13 mouse cellular contexts compared by ENCODE assay signal in the genomic region with DNA sequence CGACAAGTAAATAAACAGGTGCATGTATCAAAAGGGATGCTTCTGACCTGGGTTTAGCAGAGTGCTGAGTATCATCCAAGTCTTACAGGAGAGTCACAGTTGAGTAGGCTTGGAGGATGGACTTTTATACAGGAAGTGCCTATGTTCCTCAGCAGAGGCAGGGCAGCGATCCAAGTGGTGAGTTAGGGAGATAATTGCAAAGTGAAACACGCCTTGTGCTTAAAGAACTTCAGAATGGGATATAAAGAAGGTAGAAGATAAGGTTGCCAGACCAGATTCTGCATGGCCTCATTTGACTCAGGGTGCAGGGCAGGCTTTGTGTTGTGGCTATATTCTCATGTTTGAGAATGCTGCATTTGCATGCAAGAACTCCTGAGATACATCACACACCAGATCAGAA.
"Had no signal": no experiment of that assay in that cellular context is flagged by ENCODE, and none has a peak within 500 bp of the region (broad histone marks: within the 10 kb centered on the region; RNA-seq: fewer than 3 reads in every experiment).

No protein-coding gene starts in this region.

- H3K36me3 ChIP-seq: intestine, embryonic 15.5 days; limb, embryonic 12.5 days; liver, embryonic 13.5 days; midbrain, embryonic 10.5 days; neural tube, embryonic 15.5 days had no signal

- H3K4me3 ChIP-seq: intestine, embryonic 15.5 days; limb, embryonic 12.5 days; liver, embryonic 13.5 days; midbrain, embryonic 10.5 days; myocyte; neural tube, embryonic 15.5 days had no signal

- H3K27ac ChIP-seq: intestine, embryonic 15.5 days; limb, embryonic 12.5 days; liver, embryonic 13.5 days; midbrain, embryonic 10.5 days; neural tube, embryonic 15.5 days had no signal

- ATAC-seq: intestine, embryonic 15.5 days; liver, postnatal 0 days had no signal

- H3K27me3 ChIP-seq: intestine, embryonic 15.5 days; limb, embryonic 12.5 days; liver, embryonic 13.5 days; neural tube, embryonic 15.5 days had no signal

- H3K9ac ChIP-seq: intestine, embryonic 15.5 days; limb, embryonic 12.5 days; liver, embryonic 13.5 days; liver, postnatal 0 days; neural tube, embryonic 15.5 days had no signal

- H3K4me1 ChIP-seq: intestine, embryonic 15.5 days; limb, embryonic 12.5 days; liver, embryonic 13.5 days; midbrain, embryonic 10.5 days; neural tube, embryonic 15.5 days had no signal

- DNase-seq: layer of hippocampus, postnatal 36 days; liver; liver, embryonic 13.5 days; liver, postnatal 0 days; midbrain, embryonic 14.5 days; spleen, adult 18-20 months; thymus, adult 18-20 months; thymus, postnatal 14 days had no signal

- H3K4me2 ChIP-seq: intestine, embryonic 15.5 days; limb, embryonic 12.5 days; liver, embryonic 13.5 days; neural tube, embryonic 15.5 days had no signal

- H3K9me3 ChIP-seq: intestine, embryonic 15.5 days; limb, embryonic 12.5 days; liver, embryonic 13.5 days; midbrain, embryonic 10.5 days; neural tube, embryonic 15.5 days had no signal
